Mouse (Mus musculus) common myeloid progenitor, adult 5-6 weeks (primary cell): ENCODE measurements around the gene Cabp2. TPM values are rescaled to one million over a fixed set of nuclear protein-coding genes. Genes with fewer than 3 reads are reported as not detected.

Experiments used
- ATAC-seq: replicated peaks from 2 replicates; pipeline ENCODE4 v1.8.0; 2016; ENCODE audit warnings: low read depth, mild to moderate bottlenecking, moderate TSS enrichment, inconsistent platforms; ENCODE audit not compliant: poor library complexity, severe bottlenecking
- total RNA-seq: library from RNA; stranded (forward); fragments of 200-1000, 187-1606 nt; gene quantifications from 2 replicates; pipeline ENCODE4 v1.2.3, GENCODE M21; 2017

Cabp2 gene
- total RNA-seq, 1 experiment from 2014 or later, result not detected

- ATAC-seq, result peak; percentile 20
These were observed 16.1 kb downstream of the Cabp2 start for GRCm38 (mm10) chr19:4097441-4097825.

- no peak for ATAC-seq
These were observed 17.0 kb downstream of the Cabp2 start for GRCm38 (mm10) chr19:4098426-4098825.

GRCm38 (mm10) chr19:4099056-4099455, 17.7 kb downstream of the Cabp2 start:
- peak; percentile 56 for ATAC-seq

- ATAC-seq, result no peak
These were observed 18.7 kb downstream of the Cabp2 start, which contains the start of gene Pitpnm1 for GRCm38 (mm10) chr19:4099837-4100717. Pitpnm1 (plus strand) TSS chr19:4099998.

GRCm38 (mm10) chr19:4100718-4101261, 19.4 kb downstream of the Cabp2 start:
- no peak for ATAC-seq

- ATAC-seq, result no peak
These were observed 20.1 kb downstream of the Cabp2 start for GRCm38 (mm10) chr19:4101466-4101865.

- ATAC-seq, result no peak
These were observed 20.7 kb downstream of the Cabp2 start for GRCm38 (mm10) chr19:4102049-4102448.

- no peak for ATAC-seq
These were observed 21.2 kb downstream of the Cabp2 start for GRCm38 (mm10) chr19:4102626-4103025.

- ATAC-seq, result no peak
These were observed 21.9 kb downstream of the Cabp2 start for GRCm38 (mm10) chr19:4103294-4103693.

- no peak for ATAC-seq
These were observed 22.4 kb downstream of the Cabp2 start for GRCm38 (mm10) chr19:4103792-4104191.

- no peak for ATAC-seq
These were observed 23.4 kb downstream of the Cabp2 start for GRCm38 (mm10) chr19:4104675-4105194.

- ATAC-seq, result no peak
These were observed 25.3 kb downstream of the Cabp2 start for GRCm38 (mm10) chr19:4106654-4107053.

- no peak for ATAC-seq
These were observed 27.2 kb downstream of the Cabp2 start for GRCm38 (mm10) chr19:4108535-4108934.

- no peak for ATAC-seq
These were observed 30.9 kb downstream of the Cabp2 start for GRCm38 (mm10) chr19:4112063-4112960.

- peak; percentile 92 for ATAC-seq
These were observed 31.9 kb downstream of the Cabp2 start for GRCm38 (mm10) chr19:4113186-4113805.

GRCm38 (mm10) chr19:4113806-4114230, 32.4 kb downstream of the Cabp2 start:
- ATAC-seq, result peak; percentile 51

- ATAC-seq, result no peak
These were observed 33.2 kb downstream of the Cabp2 start for GRCm38 (mm10) chr19:4114551-4114950.

- ATAC-seq, result no peak
These were observed 33.8 kb downstream of the Cabp2 start for GRCm38 (mm10) chr19:4115144-4115543.

GRCm38 (mm10) chr19:4115816-4116215, 34.4 kb downstream of the Cabp2 start:
- no peak for ATAC-seq

GRCm38 (mm10) chr19:4117006-4117405, 35.6 kb downstream of the Cabp2 start:
- no peak for ATAC-seq
